Mouse (Mus musculus): ENCODE measurements around the gene Mthfd2l.

The Mthfd2l gene

GRCm38 (mm10) chr5:90930971-90931851 lies at the start of gene Mthfd2l:
Mthfd2l (plus strand) TSS chr5:90931117.
- peak; percentile 62 for DNase-seq (ENCODE audit: low read depth)

DNA sequence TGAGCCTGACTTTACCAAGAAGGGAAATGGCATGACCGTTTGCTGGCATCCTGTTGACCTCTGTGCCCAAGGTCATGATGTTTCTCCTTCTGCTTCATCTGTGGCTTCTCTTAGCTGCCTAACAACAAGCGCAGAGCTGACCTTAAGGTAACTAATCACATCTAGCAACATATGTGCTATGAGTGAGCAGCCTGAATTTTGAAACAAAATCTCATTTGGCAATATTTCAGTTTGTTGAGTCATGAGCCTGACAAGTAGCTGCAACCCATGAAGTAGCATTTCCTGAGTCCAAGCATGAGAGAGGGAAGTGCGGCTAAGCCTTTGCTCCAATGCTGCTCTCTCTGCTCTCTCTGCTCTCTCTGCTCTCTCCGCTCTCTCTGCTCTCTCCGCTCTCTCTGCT lies 49.2 kb upstream of the Mthfd2l start:
- DNase-seq (ENCODE audit: low read depth), result no peak

- no peak for DNase-seq (ENCODE audit: low read depth)
Measured at GRCm38 (mm10) chr5:90882146-90882545, 48.8 kb upstream of the Mthfd2l start.

DNA sequence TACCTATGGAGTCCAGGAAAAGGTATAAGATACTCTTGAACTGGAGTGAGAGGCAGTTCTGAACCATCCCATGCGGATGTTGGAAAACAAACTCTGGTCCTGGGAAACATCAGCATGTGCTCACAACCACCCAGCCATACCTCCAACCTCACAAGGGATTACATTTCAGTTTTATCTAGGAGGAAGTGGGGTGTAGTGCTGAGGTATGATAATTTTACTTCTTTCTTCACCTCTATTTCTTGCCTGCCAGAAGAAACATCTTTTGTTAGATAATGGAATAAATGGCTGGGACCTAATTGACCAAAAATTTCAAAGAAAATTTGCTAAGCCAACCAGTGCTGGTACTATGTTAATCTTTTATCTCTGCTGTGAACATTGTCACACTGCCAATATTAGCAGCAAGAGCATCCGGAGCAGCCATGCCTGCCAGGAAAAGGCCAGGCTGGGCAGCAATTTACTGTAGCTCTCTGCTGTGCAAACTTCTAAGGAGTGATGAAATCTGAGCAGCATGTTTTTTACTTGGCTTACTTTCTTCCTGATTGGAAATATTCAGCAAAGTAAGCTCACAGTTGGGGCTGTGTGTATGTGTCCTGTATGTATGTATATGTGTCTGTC lies 46.2 kb upstream of the Mthfd2l start:
- DNase-seq (ENCODE audit: low read depth), result no peak

GRCm38 (mm10) chr5:90888661-90889060 lies 42.3 kb upstream of the Mthfd2l start:
- no peak for DNase-seq (ENCODE audit: low read depth)

DNA sequence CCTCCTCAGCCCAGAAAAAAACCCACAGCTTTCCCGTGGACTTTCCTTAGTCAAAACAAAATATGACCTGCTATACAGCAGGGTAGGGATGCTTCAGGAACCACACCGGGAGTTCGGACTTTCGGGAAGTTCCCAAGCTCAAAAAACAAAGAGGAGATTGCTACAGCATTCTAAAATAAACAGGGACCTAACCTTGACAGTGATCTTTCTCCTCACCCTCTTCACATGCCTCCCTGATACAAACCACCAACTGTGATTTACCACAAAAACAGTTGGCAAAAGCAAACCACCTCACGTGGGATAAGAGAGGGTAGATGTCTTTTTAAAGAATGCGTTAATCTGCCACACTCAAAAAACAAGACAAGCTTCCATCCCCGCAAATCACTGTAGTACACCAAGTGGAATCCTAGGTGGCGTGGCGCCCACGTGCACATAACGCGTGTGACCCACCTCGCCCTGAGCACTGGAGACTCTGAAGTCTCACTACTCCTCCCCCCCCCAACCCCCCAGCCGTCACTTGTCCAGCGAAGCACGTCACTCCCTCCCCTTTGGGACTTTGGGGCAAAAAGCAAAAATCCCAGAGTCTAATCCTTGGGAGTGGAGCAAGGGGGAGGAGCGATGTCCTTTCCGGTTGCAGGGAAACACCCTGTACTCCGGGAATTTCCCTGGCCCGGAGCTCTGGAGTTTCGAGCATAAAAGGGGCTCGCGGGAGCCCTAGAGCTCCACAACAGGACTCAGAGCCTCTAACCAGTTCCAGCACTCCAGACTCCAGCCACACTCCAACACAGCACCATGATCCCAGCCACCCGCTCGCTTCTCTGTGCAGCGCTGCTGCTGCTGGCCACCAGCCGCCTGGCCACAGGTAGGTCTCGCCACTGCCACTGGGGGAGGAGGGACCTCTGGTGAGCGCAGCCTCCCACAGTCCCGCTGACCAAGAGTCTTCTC lies 40.1 kb upstream of the Mthfd2l start, which contains the start of gene Cxcl1:
Gene Cxcl1, plus strand, starts transcription at position 723 of the 945 bp plus-strand sequence.
- no peak for DNase-seq (ENCODE audit: low read depth)

- DNase-seq (ENCODE audit: low read depth), result no peak
Measured at GRCm38 (mm10) chr5:90891464-90891813, 39.5 kb upstream of the Mthfd2l start.

GRCm38 (mm10) chr5:90894231-90894630 lies 36.7 kb upstream of the Mthfd2l start:
- no peak for DNase-seq (ENCODE audit: low read depth)

- no peak for DNase-seq (ENCODE audit: low read depth)
Measured at GRCm38 (mm10) chr5:90897429-90897828, 33.5 kb upstream of the Mthfd2l start.

DNA sequence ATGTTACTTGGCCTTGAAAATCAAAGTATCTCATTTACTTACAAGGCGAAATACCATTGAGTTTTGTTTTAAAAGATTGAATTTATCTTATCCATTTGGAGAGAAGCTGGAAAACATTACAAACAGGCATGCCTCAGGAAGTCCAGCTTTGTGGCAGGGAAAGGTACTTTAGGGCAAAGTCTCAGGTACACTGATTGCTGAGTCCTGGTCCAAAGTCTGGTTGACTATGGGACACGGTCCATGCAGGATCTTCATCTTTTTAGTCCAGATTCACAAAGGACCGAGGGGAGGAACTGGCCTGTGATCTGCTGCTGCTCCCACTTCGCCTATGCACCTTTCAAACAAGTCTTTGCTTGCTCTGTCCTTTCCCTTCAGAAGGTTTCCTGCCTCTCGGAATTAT lies 31.6 kb upstream of the Mthfd2l start:
- no peak for DNase-seq (ENCODE audit: low read depth)

DNA sequence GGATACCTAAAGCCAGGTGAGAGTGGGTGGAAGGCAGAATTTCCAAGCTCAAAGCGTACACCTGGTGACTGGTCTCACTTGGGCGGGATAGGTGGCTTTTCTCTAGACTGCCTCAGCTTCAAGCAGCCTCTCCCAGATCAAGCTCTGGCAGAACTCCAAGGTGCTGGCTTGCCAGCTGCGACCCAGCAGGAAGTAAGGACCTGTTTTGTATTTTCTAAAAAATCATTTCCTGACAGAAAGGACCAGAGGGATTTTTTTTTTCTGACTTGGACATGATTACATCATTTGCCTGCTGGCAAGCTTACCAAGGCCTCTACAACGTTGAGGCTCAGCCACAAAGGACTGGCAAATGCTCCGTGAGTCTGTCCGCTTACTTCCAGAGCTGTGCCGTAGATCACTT lies 30.8 kb upstream of the Mthfd2l start:
- DNase-seq (ENCODE audit: low read depth), result no peak

DNA sequence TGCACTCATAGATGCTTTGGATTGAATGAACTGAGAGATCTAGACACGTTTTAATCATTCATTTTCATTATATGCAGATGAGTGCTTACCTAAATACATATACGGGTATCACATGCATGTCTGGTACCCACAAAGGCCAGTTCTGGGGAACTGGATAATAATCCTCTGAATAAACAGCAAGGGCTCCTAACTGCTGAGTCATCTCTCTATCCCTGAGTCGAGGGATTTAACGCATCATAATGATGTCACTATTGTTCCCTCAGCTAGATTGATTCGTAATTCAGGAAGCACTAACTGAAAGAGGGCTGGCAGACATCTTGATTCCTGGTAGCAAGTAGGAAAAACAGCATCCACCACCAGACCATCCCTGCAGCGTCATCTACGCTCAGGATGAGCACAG lies 30.2 kb upstream of the Mthfd2l start:
- DNase-seq (ENCODE audit: low read depth), result no peak

DNA sequence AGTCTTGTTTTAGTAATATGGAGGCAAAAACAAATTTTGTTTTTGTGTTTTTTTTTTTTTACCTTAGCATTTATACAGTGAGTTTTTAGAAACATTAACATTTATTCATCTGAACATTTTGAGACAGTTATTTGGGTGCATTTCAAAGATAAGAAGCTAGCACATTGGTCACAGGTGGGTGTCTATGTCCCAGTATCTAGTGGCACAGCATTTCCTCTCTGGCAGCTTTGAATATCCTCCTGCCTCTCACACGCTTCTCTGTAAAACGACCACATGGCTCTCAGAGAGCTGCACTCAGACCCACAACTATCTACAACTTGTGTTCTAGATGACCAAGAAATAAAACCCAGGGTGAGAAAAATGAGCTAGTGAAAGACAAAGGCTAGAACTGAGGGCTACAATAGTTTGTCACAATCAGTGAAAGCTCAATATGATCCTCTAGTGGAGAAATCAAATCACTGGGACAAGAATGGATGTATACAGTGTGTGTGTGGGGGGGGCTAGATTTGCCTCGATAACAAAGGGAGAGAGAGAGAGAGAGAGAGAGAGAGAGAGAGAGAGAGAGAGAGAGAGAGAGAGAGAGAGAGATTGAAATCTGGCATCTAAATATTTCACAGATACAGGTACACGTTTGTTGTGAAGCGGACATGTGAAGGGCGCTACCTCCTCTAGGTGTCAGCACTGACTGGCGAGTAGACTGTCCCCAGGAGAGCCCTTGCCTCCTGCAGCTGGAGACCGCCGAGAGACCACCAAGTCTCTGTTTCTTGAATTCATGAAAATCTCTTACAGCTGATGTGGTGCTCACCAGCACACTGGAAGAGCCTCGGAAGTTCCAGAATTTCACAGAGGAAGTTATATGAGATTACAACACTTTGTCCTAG lies 28.3 kb upstream of the Mthfd2l start:
- DNase-seq (ENCODE audit: low read depth), result no peak

GRCm38 (mm10) chr5:90903339-90904020 lies 27.4 kb upstream of the Mthfd2l start, which contains the start of gene Cxcl2:
Cxcl2 (plus strand) TSS chr5:90903871.
- DNase-seq (ENCODE audit: low read depth), result no peak

GRCm38 (mm10) chr5:90908983-90909382 lies 21.9 kb upstream of the Mthfd2l start:
- peak; percentile 75 for DNase-seq (ENCODE audit: low read depth)

GRCm38 (mm10) chr5:90919495-90919894 lies 11.4 kb upstream of the Mthfd2l start:
- no peak for DNase-seq (ENCODE audit: low read depth)

- DNase-seq (ENCODE audit: low read depth), result no peak
Measured at GRCm38 (mm10) chr5:90922958-90923357, 8.0 kb upstream of the Mthfd2l start.

DNA sequence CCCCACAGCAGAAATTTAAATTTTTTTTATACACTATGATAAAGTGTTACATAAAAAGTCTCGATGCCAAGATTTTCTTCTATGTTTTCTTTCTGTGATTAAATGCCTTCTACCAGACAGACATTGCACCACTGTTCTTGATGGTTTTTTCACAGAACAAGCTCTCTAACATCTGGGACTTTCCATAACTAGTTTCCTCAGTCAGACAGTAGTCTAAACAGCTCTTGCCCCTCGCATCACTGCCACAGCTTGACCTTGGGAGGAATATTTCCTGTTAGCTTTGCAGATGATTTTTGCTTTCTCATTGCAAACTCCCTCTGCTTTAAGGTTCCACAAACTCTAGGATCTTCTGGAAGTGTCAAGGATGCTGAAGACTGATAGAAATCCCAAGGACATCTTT lies 371 bp upstream of the Mthfd2l start:
- no peak for DNase-seq (ENCODE audit: low read depth)

DNA sequence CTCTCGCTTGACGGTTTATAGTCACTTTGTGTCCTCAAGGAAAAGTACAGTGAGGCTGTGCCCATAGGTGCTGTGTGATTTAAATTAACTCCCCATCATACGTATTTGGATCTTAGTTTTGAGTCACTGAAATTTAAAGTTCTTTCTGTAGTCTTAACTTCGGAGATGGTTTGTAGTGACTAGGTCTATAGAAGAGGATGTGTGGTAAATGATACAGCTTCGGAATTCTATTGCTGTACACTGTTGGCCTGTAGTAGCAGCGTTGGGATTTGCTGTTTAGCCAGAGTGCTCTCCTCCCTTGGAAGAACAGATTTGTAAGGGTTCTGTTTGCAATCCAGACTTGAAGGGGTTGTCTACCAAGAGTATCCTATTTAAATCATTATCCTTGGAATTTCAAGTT lies 994 bp downstream of the Mthfd2l start:
- no peak for DNase-seq (ENCODE audit: low read depth)

- no peak for DNase-seq (ENCODE audit: low read depth)
Measured at GRCm38 (mm10) chr5:90936706-90937105, 5.8 kb downstream of the Mthfd2l start.

- DNase-seq (ENCODE audit: low read depth), result no peak
Measured at GRCm38 (mm10) chr5:90945453-90945852, 14.5 kb downstream of the Mthfd2l start.
